Mouse (Mus musculus) midbrain, embryonic 14.5 days (tissue): ENCODE data around the gene Pgm1. TPM values are rescaled to one million over a fixed set of nuclear protein-coding genes. Genes with fewer than 3 reads are reported as not detected.

ENCODE experiments used
- ATAC-seq: fragments of 200-750 bp; cut with Nextera tagmentation; 2 replicates; pipeline ENCODE4 v1.8.0; 2017; ENCODE audit warnings: moderate number of reproducible peaks, moderate library complexity; ENCODE audit not compliant: low FRiP score, low TSS enrichment
- DNase-seq: peaks from one replicate; pipeline ENCODE4 v3.0.0-alpha.2; 2015
- H3K27ac ChIP-seq: fragments of 300-500 bp; sonication (generic); replicated peaks from 2 replicates; pipeline ENCODE4 v1.5.1; 2014; ENCODE audit warnings: mild to moderate bottlenecking, low read depth, low read length, moderate library complexity
- H3K27me3 ChIP-seq: fragments of 300-500 bp; sonication (generic); 2 replicates; pipeline ENCODE4 v1.6.1; 2014; ENCODE audit warnings: low read length, control low read depth, mixed read lengths; ENCODE audit not compliant: control insufficient read depth, insufficient read depth
- H3K36me3 ChIP-seq: fragments of 300-500 bp; sonication (generic); 2 replicates; pipeline ENCODE4 v1.6.1; 2014; ENCODE audit warnings: low read length, control low read depth; ENCODE audit not compliant: control insufficient read depth, insufficient read depth
- H3K4me1 ChIP-seq: fragments of 300-500 bp; sonication (generic); 2 replicates; pipeline ENCODE4 v1.6.1; 2014; ENCODE audit warnings: mild to moderate bottlenecking, antibody characterized with exemption, low read length, control low read depth; ENCODE audit not compliant: control insufficient read depth, insufficient read depth
- H3K4me2 ChIP-seq: fragments of 300-500 bp; sonication (generic); 2 replicates; pipeline ENCODE4 v1.6.1; 2014; ENCODE audit warnings: mild to moderate bottlenecking, low read length, moderate library complexity
- H3K4me3 ChIP-seq: fragments of 300-500 bp; sonication (generic); replicated peaks from 2 replicates; pipeline ENCODE4 v1.5.1; 2014; ENCODE audit warnings: low read depth, low read length
- H3K9ac ChIP-seq: fragments of 300-500 bp; sonication (generic); replicated peaks from 2 replicates; pipeline ENCODE4 v1.6.1; 2014; ENCODE audit warnings: mild to moderate bottlenecking, low read length, moderate library complexity
- H3K9me3 ChIP-seq: fragments of 300-500 bp; sonication (generic); 2 replicates; pipeline ENCODE4 v1.6.1; 2016; ENCODE audit warnings: low read length, control low read depth, mixed read lengths; ENCODE audit not compliant: control insufficient read depth
- WGBS: fragments of 180-500 bp; shearing (Covaris S2); extraction: QIAGEN DNeasy Blood & Tissue Kit; methylation state at CpG from one replicate; pipeline ENCODE4 v1.1.7; 2014; 5-methylcytosine and 5-hydroxymethylcytosine counted together
- polyA plus RNA-seq: library from polyadenylated mRNA; unstranded; fragments of >200 nt; fragmentation: Nextera tagmentation; extraction: Ambion mirVana; gene quantifications from 2 replicates; pipeline ENCODE4 v1.2.1, GENCODE M21; 2014

The Pgm1 gene
- polyA plus RNA-seq, 1 experiment from 2014 or later: 76.0 TPM

DNA sequence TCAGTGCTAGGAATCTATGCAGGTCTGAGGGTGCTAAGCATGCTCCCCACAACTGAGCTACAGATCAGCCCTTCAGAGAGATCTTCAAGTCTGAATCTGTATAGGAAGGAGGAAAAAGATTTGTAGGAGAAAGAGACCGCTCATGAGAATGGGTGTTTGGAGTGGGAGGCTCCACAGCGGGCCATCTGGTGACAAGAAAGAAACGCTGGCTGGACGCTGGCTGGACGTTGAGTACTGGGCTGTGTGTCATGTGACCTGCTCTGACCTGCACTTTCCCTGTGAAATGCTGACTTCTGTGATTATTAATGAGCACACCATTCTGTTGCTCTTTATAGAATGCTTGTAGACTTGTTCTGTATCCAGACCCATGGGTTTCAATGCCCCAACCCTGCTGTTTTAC is 40.1 kb downstream of the Pgm1 start:
- Histone ChIP-seq H3K4me3 (no peak overlapping the region), H3K9ac (no peak overlapping the region), H3K27ac (no peak overlapping the region), H3K27me3 (no peaks in the 10 kb centered on the region), H3K4me1 (no peaks in the 10 kb centered on the region), H3K4me2 (no peak overlapping the region), H3K36me3 (peaks cover 9% of the 10 kb centered on the region), H3K9me3 (no peaks in the 10 kb centered on the region)
- ATAC-seq (no peak), DNase-seq (no peak)
- 51% methylated on average over 5 of the region's 5 CpGs for WGBS

DNA sequence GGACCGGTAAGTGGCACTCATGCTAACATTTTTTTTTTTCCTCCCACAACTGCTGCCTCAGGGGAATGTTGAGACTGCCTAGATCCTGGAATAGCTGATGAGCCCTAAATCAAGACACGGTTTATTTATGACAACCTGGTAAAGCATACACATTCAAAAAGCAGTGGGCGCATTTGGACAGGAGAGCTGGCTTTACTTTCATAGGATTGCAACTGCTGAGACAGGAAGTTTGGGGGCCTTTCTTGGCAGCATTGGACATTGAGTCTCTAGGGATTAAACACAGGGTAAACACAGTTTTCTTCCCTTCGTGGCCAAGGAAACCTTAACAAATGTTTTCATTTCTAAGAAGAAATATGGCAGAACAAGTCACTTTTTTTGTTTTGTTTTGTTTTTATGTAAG is 40.9 kb downstream of the Pgm1 start:
- Histone ChIP-seq H3K9me3 (no peaks in the 10 kb centered on the region), H3K27ac (no peak overlapping the region), H3K4me1 (no peaks in the 10 kb centered on the region), H3K9ac (no peak overlapping the region), H3K36me3 (peaks cover 6% of the 10 kb centered on the region), H3K27me3 (no peaks in the 10 kb centered on the region), H3K4me2 (no peak overlapping the region), H3K4me3 (no peak overlapping the region)
- 77% methylated on average over 4 of the region's 4 CpGs for WGBS
- no peak for DNase-seq
- no peak for ATAC-seq

GRCm38 (mm10) chr4:99972886-99973285 is 43.7 kb downstream of the Pgm1 start:
- H3K27ac ChIP-seq: no peak overlapping the region
- ATAC-seq (no peak), DNase-seq (no peak)
- H3K9ac ChIP-seq: no peak overlapping the region
- no peak overlapping the region for H3K4me3 ChIP-seq
- H3K4me1 ChIP-seq: no peaks in the 10 kb centered on the region
- H3K9me3 ChIP-seq: no peaks in the 10 kb centered on the region
- 95% methylated on average over 6 of the region's 6 CpGs for WGBS
- no peaks in the 10 kb centered on the region for H3K27me3 ChIP-seq
- no peak overlapping the region for H3K4me2 ChIP-seq
- H3K36me3 ChIP-seq: peaks cover 6% of the 10 kb centered on the region

DNA sequence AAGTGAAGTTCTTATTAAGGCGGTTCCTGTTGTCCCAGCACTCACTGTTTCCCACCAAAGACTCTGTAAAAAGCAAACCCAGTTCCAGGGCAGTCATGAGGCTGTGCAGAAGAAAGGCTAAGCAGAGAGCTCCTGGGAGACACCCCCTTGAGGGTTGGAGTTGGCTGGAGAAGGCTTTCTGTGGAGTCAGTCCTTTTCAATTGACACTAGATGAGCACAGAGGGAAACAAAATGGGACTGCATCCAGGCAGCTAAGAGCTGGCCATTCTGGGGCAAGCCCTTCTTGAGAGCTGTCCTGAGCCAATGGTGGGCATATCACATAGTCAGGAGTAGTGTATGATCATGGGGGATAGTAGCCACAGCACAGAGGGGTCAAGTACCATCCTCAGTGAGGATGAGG is 44.7 kb downstream of the Pgm1 start:
- Histone ChIP-seq H3K9ac (no peak overlapping the region), H3K4me3 (no peak overlapping the region), H3K9me3 (no peaks in the 10 kb centered on the region), H3K4me2 (no peak overlapping the region), H3K27ac (no peak overlapping the region), H3K4me1 (no peaks in the 10 kb centered on the region), H3K36me3 (peaks cover 6% of the 10 kb centered on the region), H3K27me3 (no peaks in the 10 kb centered on the region)
- DNase-seq: no peak
- 92% methylated on average over 1 of the region's 1 CpGs for WGBS
- ATAC-seq: no peak

- H3K27me3 ChIP-seq: no peaks in the 10 kb centered on the region
- H3K4me2 ChIP-seq: no peak overlapping the region
- DNase-seq: no peak
- WGBS: 78% methylated on average over 5 of the region's 5 CpGs
- no peak overlapping the region for H3K4me3 ChIP-seq
- H3K36me3 ChIP-seq: peaks cover 6% of the 10 kb centered on the region
- H3K27ac ChIP-seq: no peak overlapping the region
- H3K9me3 ChIP-seq: no peaks in the 10 kb centered on the region
- H3K4me1 ChIP-seq: no peaks in the 10 kb centered on the region
- no peak for ATAC-seq
- H3K9ac ChIP-seq: no peak overlapping the region
Observed at GRCm38 (mm10) chr4:99974375-99974774, 45.2 kb downstream of the Pgm1 start.

DNA sequence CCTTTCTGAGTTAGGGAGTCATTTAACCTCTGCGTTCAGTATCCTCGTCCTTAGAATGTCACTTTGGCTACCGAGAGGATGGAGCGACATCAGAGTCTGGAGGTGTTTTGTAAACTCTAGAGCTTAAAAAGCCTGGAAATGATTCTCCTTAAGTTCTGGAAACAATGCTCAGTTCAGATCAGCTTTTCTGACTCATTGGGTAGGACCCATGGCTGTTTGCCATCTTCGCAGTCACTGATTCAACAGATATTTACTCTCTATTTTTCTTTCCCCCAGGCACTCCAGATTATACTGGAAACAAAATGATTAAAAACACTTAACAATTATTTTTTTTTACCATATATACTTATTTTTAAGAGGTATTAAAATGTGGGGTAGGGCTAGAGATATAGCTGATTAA is 50.1 kb downstream of the Pgm1 start:
- H3K4me3 ChIP-seq: no peak overlapping the region
- ATAC-seq: no peak
- H3K27ac ChIP-seq: no peak overlapping the region
- no peaks in the 10 kb centered on the region for H3K9me3 ChIP-seq
- no peaks in the 10 kb centered on the region for H3K27me3 ChIP-seq
- H3K4me2 ChIP-seq: no peak overlapping the region
- 90% methylated on average over 5 of the region's 5 CpGs for WGBS
- DNase-seq: no peak
- no peaks in the 10 kb centered on the region for H3K4me1 ChIP-seq
- H3K9ac ChIP-seq: no peak overlapping the region
- H3K36me3 ChIP-seq: 0 out of 2 replicates have a peak, but pooled peaks cover 3% of the 10 kb centered on the region

GRCm38 (mm10) chr4:99981216-99981615 is 52.0 kb downstream of the Pgm1 start:
- Histone ChIP-seq H3K9ac (no peak overlapping the region), H3K4me3 (no peak overlapping the region), H3K36me3 (0 out of 2 replicates have a peak, but pooled peaks cover 3% of the 10 kb centered on the region), H3K27ac (no peak overlapping the region), H3K4me2 (no peak overlapping the region), H3K27me3 (no peaks in the 10 kb centered on the region), H3K9me3 (no peaks in the 10 kb centered on the region), H3K4me1 (no peaks in the 10 kb centered on the region)
- DNase-seq: no peak
- 86% methylated on average over 2 of the region's 2 CpGs for WGBS
- no peak for ATAC-seq

DNA sequence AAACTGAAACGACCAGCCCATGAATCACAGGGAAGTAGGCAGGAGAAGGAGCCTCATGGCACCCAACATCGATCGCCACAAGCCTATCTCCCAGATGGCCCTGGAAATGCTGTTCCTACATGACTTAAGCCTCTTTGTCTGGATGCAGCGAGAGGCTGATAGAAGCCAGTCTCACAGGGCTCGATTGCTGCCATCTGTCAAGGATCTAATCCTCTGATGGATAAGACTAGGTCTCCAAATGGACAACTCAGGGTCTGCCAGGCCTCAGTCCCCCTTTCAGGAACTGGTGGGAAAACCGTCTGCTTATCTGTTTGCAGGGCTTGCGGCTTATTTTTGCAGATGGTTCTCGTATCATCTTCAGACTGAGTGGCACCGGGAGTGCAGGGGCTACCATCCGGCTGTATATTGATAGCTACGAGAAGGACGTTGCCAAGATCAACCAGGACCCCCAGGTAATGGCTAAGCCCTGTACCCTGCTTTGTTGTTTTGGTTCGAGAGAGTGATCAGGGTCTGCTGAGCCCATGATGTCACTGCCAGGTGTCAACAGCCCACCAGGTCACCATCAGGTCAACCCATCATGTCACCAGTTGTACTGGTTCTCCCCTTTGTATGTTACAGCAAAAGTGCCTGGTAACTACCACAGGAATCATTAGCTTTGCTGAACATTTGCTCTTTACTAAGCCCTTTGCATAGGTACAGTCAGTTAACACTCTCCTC is 54.6 kb downstream of the Pgm1 start:
- Histone ChIP-seq H3K9me3 (no peaks in the 10 kb centered on the region), H3K9ac (no peak overlapping the region), H3K27ac (no peak overlapping the region), H3K4me1 (no peaks in the 10 kb centered on the region), H3K27me3 (no peaks in the 10 kb centered on the region), H3K4me2 (no peak overlapping the region), H3K36me3 (0 out of 2 replicates have a peak, but pooled peaks cover 3% of the 10 kb centered on the region), H3K4me3 (no peak overlapping the region)
- DNase-seq: peak; percentile 24
- 73% methylated on average over 13 of the region's 13 CpGs for WGBS
- no peak for ATAC-seq

- 64% methylated on average over 7 of the region's 7 CpGs for WGBS
- no peak for ATAC-seq
- Histone ChIP-seq H3K9ac (no peak overlapping the region), H3K36me3 (0 out of 2 replicates have a peak, but pooled peaks cover 3% of the 10 kb centered on the region), H3K27ac (no peak overlapping the region), H3K4me1 (no peaks in the 10 kb centered on the region), H3K4me3 (no peak overlapping the region), H3K4me2 (no peak overlapping the region), H3K27me3 (no peaks in the 10 kb centered on the region), H3K9me3 (no peaks in the 10 kb centered on the region)
- no peak for DNase-seq
Observed at GRCm38 (mm10) chr4:99984369-99984752, 55.1 kb downstream of the Pgm1 start.
